Mouse (Mus musculus): ENCODE results near the gene Exoc6. TPM values are rescaled to one million over a fixed set of nuclear protein-coding genes. Genes with fewer than 3 reads are reported as not detected.

The Exoc6 gene
- 15.2 and 18.9 TPM in 2 replicates for polyA plus RNA-seq (2015; fragmentation: Nextera tagmentation; extraction: Ambion mirVana)

- no peaks in the 10 kb centered on the region for H3K9me3 ChIP-seq (ENCODE audit: low read length)
- H3K27ac ChIP-seq (ENCODE audit: low read depth): peak within 1 kb of the TSS; percentile 99
- H3K27me3 ChIP-seq (ENCODE audit: insufficient read depth, low read length): no peaks in the 10 kb centered on the region
- peak; percentile 14; the same call in 1 of the 2 replicates for TF ChIP-seq EP300 (IDR thresholded peaks at IDR 0.05; ENCODE audit: low read depth)
- TF ChIP-seq CTCF (IDR thresholded peaks at IDR 0.05; ENCODE audit: low read depth): peak; percentile 42
- WGBS (ENCODE audit: insufficient replicate concordance): 1% methylated on average over 60 of the region's 89 CpGs
- H3K4me2 ChIP-seq (ENCODE audit: low read depth, low read length): peak within 1 kb of the TSS; percentile 86
- peak within 1 kb of the TSS; percentile 89 for H3K9ac ChIP-seq (replicated peaks)
- peaks cover 48% of the 10 kb centered on the region for H3K4me1 ChIP-seq (ENCODE audit: insufficient read depth)
- peak within 1 kb of the TSS; percentile 85 for H3K4me3 ChIP-seq (ENCODE audit: low read depth, low read length)
- no peaks in the 10 kb centered on the region for H3K36me3 ChIP-seq (replicated peaks; ENCODE audit: insufficient read depth, low read length)
- ATAC-seq (peak; percentile 91), DNase-seq (peak; percentile 90)
Measured at GRCm38 (mm10) chr19:37550101-37551039, at the start of gene Exoc6. Gene Exoc6 (plus strand): TSS chr19:37550418.

- ATAC-seq: peak; percentile 48; the same call in 1 of the 2 replicates
- WGBS (ENCODE audit: insufficient replicate concordance): 49% methylated on average over 8 of the region's 8 CpGs
- no peaks in the 10 kb centered on the region for H3K36me3 ChIP-seq (replicated peaks; ENCODE audit: insufficient read depth, low read length)
- DNase-seq: no peak
- no peak overlapping the region for H3K27ac ChIP-seq (ENCODE audit: low read depth)
- peaks cover 5% of the 10 kb centered on the region; the same call in 1 of the 2 replicates for H3K4me1 ChIP-seq (ENCODE audit: insufficient read depth)
- H3K9ac ChIP-seq (replicated peaks): no peak overlapping the region
- no peaks in the 10 kb centered on the region for H3K27me3 ChIP-seq (ENCODE audit: insufficient read depth, low read length)
- no peaks in the 10 kb centered on the region for H3K9me3 ChIP-seq (ENCODE audit: low read length)
- TF ChIP-seq EP300 (IDR thresholded peaks at IDR 0.05; ENCODE audit: low read depth) (no peak), CTCF (IDR thresholded peaks at IDR 0.05; ENCODE audit: low read depth) (no peak)
- H3K4me2 ChIP-seq (ENCODE audit: low read depth, low read length): no peak overlapping the region
- no peak overlapping the region for H3K4me3 ChIP-seq (ENCODE audit: low read depth, low read length)
Measured at GRCm38 (mm10) chr19:37502996-37503395, 47.2 kb upstream of the Exoc6 start.

DNA sequence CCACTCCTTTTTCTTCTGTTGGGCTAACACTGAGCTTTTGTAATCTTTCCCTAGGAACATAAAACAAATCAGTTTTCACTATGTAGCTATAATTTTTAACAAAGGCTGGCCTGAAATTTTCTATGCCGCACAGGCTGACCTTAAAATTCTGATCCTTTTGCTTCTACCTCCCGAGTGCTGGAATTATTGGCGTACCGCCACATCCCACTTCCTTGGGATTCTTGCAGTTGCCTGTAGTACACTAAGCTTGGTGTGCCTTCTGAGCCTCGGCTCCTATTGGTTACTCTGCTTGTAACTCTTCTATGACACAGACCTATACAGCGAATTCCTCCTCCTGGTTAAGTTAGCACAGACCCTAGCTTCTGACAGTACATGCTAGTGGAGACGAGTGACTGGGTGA is 44.2 kb upstream of the Exoc6 start:
- H3K9me3 ChIP-seq (ENCODE audit: low read length): no peaks in the 10 kb centered on the region
- H3K9ac ChIP-seq (replicated peaks): no peak overlapping the region
- ATAC-seq (no peak), DNase-seq (no peak)
- H3K27me3 ChIP-seq (ENCODE audit: insufficient read depth, low read length): no peaks in the 10 kb centered on the region
- no peak overlapping the region for H3K4me2 ChIP-seq (ENCODE audit: low read depth, low read length)
- H3K36me3 ChIP-seq (replicated peaks; ENCODE audit: insufficient read depth, low read length): no peaks in the 10 kb centered on the region
- peaks cover 12% of the 10 kb centered on the region; the same call in 1 of the 2 replicates for H3K4me1 ChIP-seq (ENCODE audit: insufficient read depth)
- no peak for TF ChIP-seq EP300 (IDR thresholded peaks at IDR 0.05; ENCODE audit: low read depth)
- TF ChIP-seq CTCF (IDR thresholded peaks at IDR 0.05; ENCODE audit: low read depth): no peak
- 69% methylated on average over 7 of the region's 7 CpGs for WGBS (ENCODE audit: insufficient replicate concordance)
- no peak overlapping the region for H3K27ac ChIP-seq (ENCODE audit: low read depth)
- H3K4me3 ChIP-seq (ENCODE audit: low read depth, low read length): no peak overlapping the region

DNA sequence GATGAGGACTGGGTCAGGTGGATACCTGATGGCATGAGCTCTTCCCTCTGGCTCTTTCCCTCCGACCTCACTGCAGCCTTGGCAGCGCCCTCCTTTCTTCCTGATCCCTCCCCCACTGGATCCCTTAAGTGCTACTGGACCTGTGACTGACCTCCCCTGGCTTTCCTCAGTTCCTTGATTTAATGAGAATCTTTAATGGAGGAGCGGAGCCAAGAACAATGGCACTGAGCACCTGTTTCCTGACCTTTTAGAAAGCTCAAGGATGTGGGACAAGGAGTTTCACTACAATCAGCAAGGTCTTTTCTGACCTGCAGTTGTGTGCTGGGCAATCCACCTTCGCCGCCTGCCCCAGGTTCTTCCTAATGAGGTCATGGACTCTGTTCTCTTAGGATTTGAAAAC is 43.6 kb upstream of the Exoc6 start:
- Histone ChIP-seq H3K4me1 (ENCODE audit: insufficient read depth) (peaks cover 12% of the 10 kb centered on the region; the same call in 1 of the 2 replicates), H3K27me3 (ENCODE audit: insufficient read depth, low read length) (no peaks in the 10 kb centered on the region)
- WGBS (ENCODE audit: insufficient replicate concordance): 82% methylated on average over 5 of the region's 5 CpGs

DNA sequence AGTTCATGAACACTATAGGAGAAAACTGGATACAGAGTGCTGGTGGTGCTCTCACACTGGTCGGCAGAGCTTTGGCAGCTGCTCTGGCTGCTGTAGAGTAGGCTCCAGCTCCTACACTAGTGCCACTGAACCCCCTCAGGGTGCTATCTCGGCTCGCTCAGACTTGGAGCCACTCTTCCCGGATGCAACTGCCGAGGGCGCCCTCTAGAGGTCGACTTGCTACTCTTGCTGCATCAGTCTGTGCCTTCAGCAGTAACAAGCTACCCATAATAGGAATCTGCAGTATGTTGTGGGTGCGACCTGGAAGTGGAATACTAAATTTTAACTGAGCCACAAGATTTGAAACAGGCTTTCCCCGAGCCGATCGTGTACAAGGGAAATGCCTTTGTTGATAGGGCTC is 40.5 kb upstream of the Exoc6 start:
- Histone ChIP-seq H3K4me1 (ENCODE audit: insufficient read depth) (peaks cover 12% of the 10 kb centered on the region; the same call in 1 of the 2 replicates), H3K9me3 (ENCODE audit: low read length) (no peaks in the 10 kb centered on the region), H3K4me3 (ENCODE audit: low read depth, low read length) (no peak overlapping the region), H3K27me3 (ENCODE audit: insufficient read depth, low read length) (no peaks in the 10 kb centered on the region), H3K9ac (replicated peaks) (no peak overlapping the region), H3K36me3 (replicated peaks; ENCODE audit: insufficient read depth, low read length) (no peaks in the 10 kb centered on the region), H3K27ac (ENCODE audit: low read depth) (no peak overlapping the region), H3K4me2 (ENCODE audit: low read depth, low read length) (no peak overlapping the region)
- TF ChIP-seq EP300 (IDR thresholded peaks at IDR 0.05; ENCODE audit: low read depth) (no peak), CTCF (IDR thresholded peaks at IDR 0.05; ENCODE audit: low read depth) (peak; percentile 96)
- peak; percentile 94 for DNase-seq
- peak; percentile 84 for ATAC-seq
- under 1% methylated on average over 11 of the region's 11 CpGs for WGBS (ENCODE audit: insufficient replicate concordance)

More for the DNA sequence above, 43.6 kb upstream of the Exoc6 start:
- Histone ChIP-seq H3K4me2 (ENCODE audit: low read depth, low read length) (no peak overlapping the region), H3K4me3 (ENCODE audit: low read depth, low read length) (no peak overlapping the region), H3K9ac (replicated peaks) (no peak overlapping the region), H3K36me3 (replicated peaks; ENCODE audit: insufficient read depth, low read length) (no peaks in the 10 kb centered on the region), H3K27ac (ENCODE audit: low read depth) (no peak overlapping the region), H3K9me3 (ENCODE audit: low read length) (no peaks in the 10 kb centered on the region)
- ATAC-seq: no peak
- no peak for TF ChIP-seq EP300 (IDR thresholded peaks at IDR 0.05; ENCODE audit: low read depth)
- TF ChIP-seq CTCF (IDR thresholded peaks at IDR 0.05; ENCODE audit: low read depth): no peak
- DNase-seq: no peak

DNA sequence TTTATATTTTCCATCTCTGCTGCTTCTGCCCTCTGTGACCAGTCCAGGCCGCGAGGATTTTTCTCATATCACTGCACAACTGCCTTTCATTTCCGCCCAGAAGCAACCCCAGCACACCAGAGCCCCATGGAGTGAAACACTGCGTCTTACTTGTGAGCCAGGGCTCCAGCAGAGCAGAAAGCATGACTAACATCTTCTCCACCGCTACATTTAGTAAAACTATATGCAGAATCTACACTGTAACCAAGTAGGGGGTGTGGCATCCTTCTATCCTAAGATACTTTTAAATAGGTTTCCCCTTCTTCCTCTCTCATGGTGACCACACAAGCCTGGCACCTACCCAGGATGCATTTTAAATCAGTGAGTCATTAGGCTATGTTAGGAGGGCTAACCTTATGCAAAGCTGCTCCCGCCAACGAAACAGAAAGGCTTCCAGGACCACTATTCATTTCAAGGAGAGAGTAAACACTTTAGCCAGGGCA is 35.4 kb upstream of the Exoc6 start:
- peaks cover 21% of the 10 kb centered on the region for H3K4me1 ChIP-seq (ENCODE audit: insufficient read depth)
- H3K9ac ChIP-seq (replicated peaks): no peak overlapping the region
- TF ChIP-seq EP300 (IDR thresholded peaks at IDR 0.05; ENCODE audit: low read depth) (no peak), CTCF (IDR thresholded peaks at IDR 0.05; ENCODE audit: low read depth) (no peak)
- H3K4me3 ChIP-seq (ENCODE audit: low read depth, low read length): no peak overlapping the region
- H3K36me3 ChIP-seq (replicated peaks; ENCODE audit: insufficient read depth, low read length): no peaks in the 10 kb centered on the region
- H3K27me3 ChIP-seq (ENCODE audit: insufficient read depth, low read length): no peaks in the 10 kb centered on the region
- no peaks in the 10 kb centered on the region for H3K9me3 ChIP-seq (ENCODE audit: low read length)
- 36% methylated on average over 7 of the region's 7 CpGs for WGBS (ENCODE audit: insufficient replicate concordance)
- peak overlapping the region; percentile 15; the same call in 1 of the 2 replicates for H3K4me2 ChIP-seq (ENCODE audit: low read depth, low read length)
- ATAC-seq (no peak), DNase-seq (no peak)
- H3K27ac ChIP-seq (ENCODE audit: low read depth): no peak overlapping the region
